Mouse (Mus musculus) midbrain, embryonic 10.5 days (tissue): ENCODE measurements around the gene Mfsd4a. TPM values are rescaled to one million over a fixed set of nuclear protein-coding genes. Genes with fewer than 3 reads are reported as not detected.

Source experiments
- DNase-seq: peaks from one replicate; pipeline ENCODE4 v3.0.0-alpha.2; 2017; ENCODE audit warnings: low spot score
- H3K27ac ChIP-seq: fragments of 300-500 bp; sonication (generic); replicated peaks from 2 replicates; pipeline ENCODE4 v1.5.1; 2016; ENCODE audit warnings: mild to moderate bottlenecking
- H3K27me3 ChIP-seq: fragments of 300-500 bp; sonication (generic); 2 replicates; pipeline ENCODE4 v1.6.1; 2016; ENCODE audit warnings: low read depth, mild to moderate bottlenecking; ENCODE audit not compliant: poor library complexity, severe bottlenecking
- H3K36me3 ChIP-seq: fragments of 300-500 bp; sonication (generic); 2 replicates; pipeline ENCODE4 v1.6.1; 2016; ENCODE audit warnings: mild to moderate bottlenecking, moderate library complexity
- H3K4me1 ChIP-seq: fragments of 300-500 bp; sonication (generic); 2 replicates; pipeline ENCODE4 v1.6.1; 2016
- H3K4me3 ChIP-seq: fragments of 300-500 bp; sonication (generic); 2 replicates; pipeline ENCODE4 v1.5.1; 2016; ENCODE audit warnings: mild to moderate bottlenecking, moderate library complexity
- H3K9me3 ChIP-seq: fragments of 300-500 bp; sonication (generic); replicated peaks from 2 replicates; pipeline ENCODE4 v1.6.1; 2016; ENCODE audit warnings: mild to moderate bottlenecking
- WGBS: fragments of 180-500 bp; shearing (Covaris S2); methylation state at CpG from one replicate; pipeline ENCODE4 v1.1.7; 2016; 5-methylcytosine and 5-hydroxymethylcytosine counted together
- polyA plus RNA-seq: library from polyadenylated mRNA; unstranded; fragments of >200 nt; fragmentation: Nextera tagmentation; extraction: Ambion mirVana; gene quantifications from 2 replicates; pipeline ENCODE4 v1.2.1, GENCODE M21; 2016

Mfsd4a gene
- polyA plus RNA-seq, 1 experiment from 2014 or later: 8.1 TPM

DNA sequence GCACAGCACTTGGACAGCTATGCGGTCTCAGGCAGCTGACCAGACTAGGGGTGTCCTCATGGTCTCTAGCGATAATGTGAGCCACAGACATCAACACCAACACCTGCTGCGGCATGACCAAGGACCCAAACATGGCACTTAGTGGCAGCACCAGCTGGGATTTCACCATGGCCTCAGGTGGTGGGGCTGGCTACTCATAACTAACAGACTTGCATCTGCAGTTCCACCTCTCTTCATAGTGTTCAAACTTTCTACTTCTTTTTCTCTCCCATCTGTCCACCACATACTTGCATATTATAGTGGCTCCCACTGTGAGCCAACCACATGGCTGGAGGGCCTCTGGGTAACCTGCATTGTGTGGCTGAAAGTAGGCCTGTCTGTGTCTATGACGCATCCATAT, 25.4 kb upstream of the Mfsd4a start:
- no peak overlapping the region for H3K4me3 ChIP-seq
- H3K27me3 ChIP-seq: peaks cover 6% of the 10 kb centered on the region; the same call in 1 of the 2 replicates
- 97% methylated on average over 4 of the region's 4 CpGs for WGBS
- H3K27ac ChIP-seq: no peak overlapping the region
- H3K9me3 ChIP-seq: no peaks in the 10 kb centered on the region
- H3K36me3 ChIP-seq: no peaks in the 10 kb centered on the region
- H3K4me1 ChIP-seq: 0 out of 2 replicates have a peak, but pooled peaks cover 8% of the 10 kb centered on the region
- DNase-seq: no peak

DNA sequence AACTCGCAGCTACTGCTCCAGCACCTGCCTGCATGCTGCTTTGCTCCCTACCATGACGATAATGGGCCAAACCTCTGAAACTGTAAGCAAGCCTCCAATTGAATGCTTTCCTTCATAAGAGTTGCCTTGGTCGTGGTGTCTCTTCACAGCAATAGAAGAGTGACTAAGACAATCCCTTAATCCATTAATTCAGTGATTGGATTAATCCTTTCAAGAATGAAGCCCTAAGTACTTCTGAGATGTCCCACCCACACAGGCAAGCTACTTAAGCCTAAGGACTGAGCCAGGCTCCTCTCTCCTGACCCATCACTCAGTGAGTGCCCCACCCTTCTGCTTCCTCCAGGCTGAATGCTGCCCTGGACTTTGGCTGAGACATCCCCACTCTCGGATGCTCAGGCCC, 22.4 kb upstream of the Mfsd4a start:
- no peaks in the 10 kb centered on the region for H3K36me3 ChIP-seq
- H3K4me3 ChIP-seq: no peak overlapping the region
- H3K27me3 ChIP-seq: peaks cover 6% of the 10 kb centered on the region; the same call in 1 of the 2 replicates
- 0 out of 2 replicates have a peak, but pooled peaks cover 8% of the 10 kb centered on the region for H3K4me1 ChIP-seq
- WGBS: 41% methylated on average over 4 of the region's 4 CpGs
- no peak for DNase-seq
- H3K27ac ChIP-seq: no peak overlapping the region
- no peaks in the 10 kb centered on the region for H3K9me3 ChIP-seq

GRCm38 (mm10) chr1:132089767-132090166, 21.9 kb upstream of the Mfsd4a start:
- no peak overlapping the region for H3K27ac ChIP-seq
- 0 out of 2 replicates have a peak, but pooled peaks cover 8% of the 10 kb centered on the region for H3K4me1 ChIP-seq
- DNase-seq: no peak
- H3K9me3 ChIP-seq: no peaks in the 10 kb centered on the region
- peaks cover 6% of the 10 kb centered on the region; the same call in 1 of the 2 replicates for H3K27me3 ChIP-seq
- no peaks in the 10 kb centered on the region for H3K36me3 ChIP-seq
- 77% methylated on average over 6 of the region's 6 CpGs for WGBS
- H3K4me3 ChIP-seq: no peak overlapping the region

DNA sequence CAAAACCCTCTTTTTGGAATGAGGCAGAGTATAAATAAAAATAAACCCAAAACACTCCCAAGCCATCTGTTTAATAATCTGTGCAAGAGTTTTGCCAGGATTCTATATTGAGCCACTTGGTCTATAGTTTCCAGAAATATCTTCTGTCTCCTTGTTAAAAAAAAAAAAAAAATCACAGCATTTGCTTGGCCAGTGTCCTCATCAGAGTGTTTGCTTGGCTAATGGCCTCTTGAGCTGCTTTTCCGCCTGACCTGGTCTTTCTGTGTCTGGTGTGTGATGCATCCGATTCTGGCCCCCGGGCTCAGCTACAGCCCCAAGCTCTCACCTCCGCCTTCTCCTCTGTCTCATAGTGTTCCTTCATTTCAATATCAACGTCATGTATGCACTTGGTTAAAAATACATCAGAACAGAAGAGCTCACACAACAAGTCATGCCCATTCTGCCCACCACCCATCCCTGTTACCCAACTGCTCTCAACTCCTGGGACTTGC, 20.4 kb upstream of the Mfsd4a start:
- Histone ChIP-seq H3K36me3 (no peaks in the 10 kb centered on the region), H3K4me1 (0 out of 2 replicates have a peak, but pooled peaks cover 8% of the 10 kb centered on the region), H3K27me3 (peaks cover 6% of the 10 kb centered on the region; the same call in 1 of the 2 replicates), H3K27ac (no peak overlapping the region), H3K9me3 (peaks cover under 1% of the 10 kb centered on the region; the same call in 1 of the 2 replicates), H3K4me3 (no peak overlapping the region)
- no peak for DNase-seq
- WGBS: 76% methylated on average over 5 of the region's 5 CpGs

GRCm38 (mm10) chr1:132085181-132086049, 17.6 kb upstream of the Mfsd4a start:
- Histone ChIP-seq H3K27ac (no peak overlapping the region), H3K36me3 (no peaks in the 10 kb centered on the region), H3K9me3 (peaks cover 6% of the 10 kb centered on the region; the same call in 1 of the 2 replicates), H3K4me1 (0 out of 2 replicates have a peak, but pooled peaks cover 7% of the 10 kb centered on the region), H3K27me3 (peaks cover 6% of the 10 kb centered on the region; the same call in 1 of the 2 replicates), H3K4me3 (no peak overlapping the region)
- WGBS: 83% methylated on average over 7 of the region's 7 CpGs
- no peak for DNase-seq

GRCm38 (mm10) chr1:132078413-132078812, 10.6 kb upstream of the Mfsd4a start:
- H3K36me3 ChIP-seq: no peaks in the 10 kb centered on the region
- no peak for DNase-seq
- no peaks in the 10 kb centered on the region for H3K4me1 ChIP-seq
- no peaks in the 10 kb centered on the region for H3K27me3 ChIP-seq
- peaks cover 6% of the 10 kb centered on the region; the same call in 1 of the 2 replicates for H3K9me3 ChIP-seq
- no peak overlapping the region for H3K4me3 ChIP-seq
- H3K27ac ChIP-seq: no peak overlapping the region
- 87% methylated on average over 2 of the region's 2 CpGs for WGBS

DNA sequence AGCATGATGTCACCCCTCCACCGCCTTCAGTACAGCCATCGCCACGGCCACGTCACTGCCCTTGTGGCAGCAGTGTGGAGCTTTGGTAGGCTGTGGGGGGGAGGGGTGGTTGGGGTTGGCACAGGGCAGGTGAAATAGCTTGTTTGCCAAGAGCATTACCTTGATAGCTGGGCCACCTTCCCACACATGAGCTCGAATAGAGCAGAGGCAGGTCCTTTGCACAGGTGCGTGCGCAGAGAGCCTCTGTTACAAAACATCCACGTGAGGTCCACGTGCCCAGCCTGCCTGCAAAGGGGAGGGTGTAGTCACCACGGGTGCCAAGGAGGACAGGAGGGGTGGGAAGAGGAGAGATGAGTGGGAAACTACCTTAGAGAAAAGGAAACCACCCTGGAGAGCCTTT, 7.7 kb upstream of the Mfsd4a start:
- Histone ChIP-seq H3K9me3 (no peaks in the 10 kb centered on the region), H3K27me3 (peaks cover 6% of the 10 kb centered on the region), H3K36me3 (no peaks in the 10 kb centered on the region), H3K4me1 (no peaks in the 10 kb centered on the region), H3K4me3 (no peak overlapping the region), H3K27ac (no peak overlapping the region)
- WGBS: 90% methylated on average over 10 of the region's 10 CpGs
- no peak for DNase-seq

GRCm38 (mm10) chr1:132070659-132071058, 2.8 kb upstream of the Mfsd4a start:
- H3K4me3 ChIP-seq: no peak overlapping the region
- no peak for DNase-seq
- peaks cover 54% of the 10 kb centered on the region for H3K27me3 ChIP-seq
- H3K36me3 ChIP-seq: no peaks in the 10 kb centered on the region
- no peaks in the 10 kb centered on the region for H3K9me3 ChIP-seq
- H3K4me1 ChIP-seq: peaks cover 12% of the 10 kb centered on the region
- 93% methylated on average over 3 of the region's 3 CpGs for WGBS
- H3K27ac ChIP-seq: no peak overlapping the region

DNA sequence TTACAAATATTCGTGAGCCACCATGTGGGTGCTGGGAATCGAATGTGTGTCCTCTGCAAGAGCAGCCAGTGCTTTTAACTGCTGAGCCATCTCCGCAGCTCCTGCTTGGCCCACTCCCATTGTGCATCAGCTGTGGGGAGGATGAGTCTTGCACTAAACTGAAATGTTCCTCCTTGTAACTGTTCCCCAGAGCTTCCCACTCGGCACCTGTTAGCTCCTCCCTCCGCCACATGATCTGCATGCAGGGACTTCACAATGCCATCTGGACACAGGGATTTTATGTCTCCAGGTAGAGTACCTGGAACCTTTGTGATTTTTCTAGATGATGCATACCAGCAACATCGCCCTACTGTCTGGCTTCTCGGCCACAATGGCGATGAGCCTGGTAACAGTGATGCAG, 1.6 kb upstream of the Mfsd4a start:
- H3K27ac ChIP-seq: no peak overlapping the region
- peaks cover 16% of the 10 kb centered on the region for H3K4me1 ChIP-seq
- H3K27me3 ChIP-seq: peaks cover 64% of the 10 kb centered on the region
- H3K9me3 ChIP-seq: no peaks in the 10 kb centered on the region
- WGBS: 84% methylated on average over 8 of the region's 8 CpGs
- no peak for DNase-seq
- no peaks in the 10 kb centered on the region for H3K36me3 ChIP-seq
- H3K4me3 ChIP-seq: no peak overlapping the region

DNA sequence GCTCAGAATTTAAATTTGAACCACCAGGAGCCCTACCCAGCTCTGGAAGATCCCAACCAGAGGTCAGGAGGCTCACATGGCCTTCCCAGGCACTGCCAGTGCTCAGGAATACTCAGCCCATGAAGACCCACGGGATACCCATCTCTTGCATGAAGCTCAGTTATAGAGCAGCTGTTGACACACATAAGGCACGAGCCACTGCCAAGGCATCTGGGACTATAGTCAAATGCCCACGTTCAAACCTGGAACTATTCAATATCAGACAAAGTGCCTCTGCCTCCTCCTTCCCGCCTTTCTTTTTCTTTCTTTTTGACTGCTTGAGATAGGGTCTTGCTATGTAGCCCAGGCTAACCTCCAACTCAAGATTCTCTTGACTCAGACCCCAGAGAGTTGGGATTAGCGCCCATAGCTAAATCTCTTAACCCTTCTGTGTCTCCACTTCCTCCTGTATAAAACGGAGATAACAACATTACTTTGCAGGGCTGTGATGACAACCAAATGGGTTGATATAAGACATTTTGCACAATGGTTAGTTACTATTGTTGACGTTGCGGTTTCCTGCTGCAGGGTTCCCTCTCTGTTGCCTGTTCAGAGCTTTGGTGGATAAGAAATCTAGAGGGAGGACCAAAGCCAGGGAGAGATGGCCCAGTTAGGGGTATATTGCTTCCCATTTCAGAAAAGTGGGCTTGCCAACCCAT, 2.2 kb downstream of the Mfsd4a start:
- Histone ChIP-seq H3K9me3 (no peaks in the 10 kb centered on the region), H3K27ac (no peak overlapping the region), H3K4me1 (peaks cover 16% of the 10 kb centered on the region), H3K36me3 (no peaks in the 10 kb centered on the region), H3K27me3 (peaks cover 59% of the 10 kb centered on the region), H3K4me3 (no peak overlapping the region)
- WGBS: 78% methylated on average over 8 of the region's 8 CpGs
- no peak for DNase-seq

- Histone ChIP-seq H3K4me3 (no peak overlapping the region), H3K36me3 (no peaks in the 10 kb centered on the region), H3K4me1 (peaks cover 16% of the 10 kb centered on the region), H3K27me3 (peaks cover 59% of the 10 kb centered on the region), H3K27ac (no peak overlapping the region), H3K9me3 (no peaks in the 10 kb centered on the region)
- 29% methylated on average over 1 of the region's 1 CpGs for WGBS
- no peak for DNase-seq
These were observed 2.9 kb downstream of the Mfsd4a start for GRCm38 (mm10) chr1:132065001-132065400.

DNA sequence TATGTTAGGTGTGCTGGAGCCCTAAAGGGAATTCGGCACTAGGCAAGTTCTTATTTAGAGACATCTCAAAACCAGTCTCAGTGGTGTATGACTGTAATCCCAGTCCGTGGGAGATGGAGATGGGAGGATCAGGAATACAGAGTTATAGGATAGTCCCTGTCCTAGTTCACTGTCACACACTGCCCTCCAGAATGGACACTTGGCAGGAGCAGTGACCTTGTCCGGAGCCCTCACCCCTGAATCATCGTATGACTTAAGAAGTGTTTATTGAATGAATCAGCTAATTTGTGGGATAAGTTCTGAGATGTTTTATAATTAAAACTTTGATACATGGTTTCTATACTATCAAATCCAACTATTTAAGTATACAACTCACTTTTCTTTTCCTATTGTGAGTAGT, 4.8 kb downstream of the Mfsd4a start:
- DNase-seq: no peak
- Histone ChIP-seq H3K4me1 (peaks cover 15% of the 10 kb centered on the region), H3K4me3 (no peak overlapping the region), H3K9me3 (no peaks in the 10 kb centered on the region), H3K36me3 (no peaks in the 10 kb centered on the region), H3K27ac (no peak overlapping the region), H3K27me3 (peaks cover 40% of the 10 kb centered on the region)
- WGBS: 87% methylated on average over 4 of the region's 4 CpGs
